Mouse (Mus musculus): ENCODE data around the gene Sgcg.
A peak's percentile ranks its signal among the peaks of the same experiment; 100 is the strongest.

Gene Sgcg

GRCm38 (mm10) chr14:61258352-61258751 is at the start of gene Sgcg:
Gene Sgcg (minus strand): TSS chr14:61258490.
- DNase-seq (ENCODE audit: low spot score) = no peak

GRCm38 (mm10) chr14:61303969-61304609 is 45.8 kb upstream of the Sgcg start:
- no peak for DNase-seq (ENCODE audit: low spot score)

- no peak for DNase-seq (ENCODE audit: low spot score)
These were observed 44.1 kb upstream of the Sgcg start for GRCm38 (mm10) chr14:61302428-61302827.

GRCm38 (mm10) chr14:61301323-61301722 is 43.0 kb upstream of the Sgcg start:
- DNase-seq (ENCODE audit: low spot score) = no peak

GRCm38 (mm10) chr14:61299810-61300209 is 41.5 kb upstream of the Sgcg start:
- DNase-seq (ENCODE audit: low spot score) = no peak

GRCm38 (mm10) chr14:61294738-61295079 is 36.4 kb upstream of the Sgcg start:
- peak; percentile 33 for DNase-seq (ENCODE audit: low spot score)

- DNase-seq (ENCODE audit: low spot score) = peak; percentile 61
These were observed 35.8 kb upstream of the Sgcg start for GRCm38 (mm10) chr14:61293884-61294737.

GRCm38 (mm10) chr14:61290664-61291063 is 32.4 kb upstream of the Sgcg start:
- DNase-seq (ENCODE audit: low spot score) = peak; percentile 37

GRCm38 (mm10) chr14:61288606-61289286 is 30.5 kb upstream of the Sgcg start:
- DNase-seq (ENCODE audit: low spot score) = no peak

- no peak for DNase-seq (ENCODE audit: low spot score)
These were observed 20.5 kb upstream of the Sgcg start for GRCm38 (mm10) chr14:61278676-61279300.

- peak; percentile 53 for DNase-seq (ENCODE audit: low spot score)
These were observed 19.0 kb upstream of the Sgcg start for GRCm38 (mm10) chr14:61277285-61277684.

- no peak for DNase-seq (ENCODE audit: low spot score)
These were observed 16.3 kb upstream of the Sgcg start for GRCm38 (mm10) chr14:61274414-61275198.

- DNase-seq (ENCODE audit: low spot score) = no peak
These were observed 9.7 kb upstream of the Sgcg start for GRCm38 (mm10) chr14:61267908-61268475.

- DNase-seq (ENCODE audit: low spot score) = no peak
These were observed 794 bp upstream of the Sgcg start for GRCm38 (mm10) chr14:61259084-61259483.

- DNase-seq (ENCODE audit: low spot score) = no peak
These were observed 5.5 kb downstream of the Sgcg start for GRCm38 (mm10) chr14:61252596-61253388.

GRCm38 (mm10) chr14:61246444-61246843 is 11.8 kb downstream of the Sgcg start:
- DNase-seq (ENCODE audit: low spot score) = no peak

- DNase-seq (ENCODE audit: low spot score) = no peak
These were observed 15.7 kb downstream of the Sgcg start for GRCm38 (mm10) chr14:61242611-61243010.

GRCm38 (mm10) chr14:61238751-61239150 is 19.5 kb downstream of the Sgcg start:
- no peak for DNase-seq (ENCODE audit: low spot score)

- no peak for DNase-seq (ENCODE audit: low spot score)
These were observed 21.1 kb downstream of the Sgcg start for GRCm38 (mm10) chr14:61237101-61237654.

GRCm38 (mm10) chr14:61235846-61236474 is 22.3 kb downstream of the Sgcg start:
- DNase-seq (ENCODE audit: low spot score) = no peak

All from ovary, postnatal 14 days (tissue).